Mouse (Mus musculus) CD4-positive helper T cell, adult 2 months (primary cell): ENCODE measurements around the gene Golga7b.

Experiments
- DNase-seq: peaks from one replicate; pipeline ENCODE4 v3.0.0-alpha.2; 2012; ENCODE audit warnings: low read depth, missing footprints, low spot score

The Golga7b gene

GRCm38 (mm10) chr19:42247519-42247918 lies at the start of gene Golga7b:
Golga7b (plus strand) TSS chr19:42247574.
- no peak for DNase-seq

DNA sequence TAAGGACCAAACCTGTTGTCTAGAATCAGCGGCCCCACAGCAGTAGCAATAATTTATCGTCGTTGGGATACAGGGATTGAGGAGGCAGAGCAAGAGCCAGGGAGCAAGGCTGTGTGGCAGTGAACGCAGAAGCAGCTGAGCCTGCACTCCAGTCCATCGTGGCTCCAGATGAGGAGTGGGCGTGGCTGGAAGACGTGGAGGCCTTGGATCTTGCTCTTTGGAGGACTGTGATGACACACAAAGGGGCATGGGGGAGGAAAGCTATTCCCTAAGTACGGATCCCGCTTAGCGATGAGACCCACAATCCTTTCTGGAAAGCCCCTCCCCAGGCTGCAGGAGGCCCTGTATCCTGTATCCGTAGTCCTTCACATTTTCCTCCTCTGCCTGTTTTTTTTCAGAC lies 49.3 kb upstream of the Golga7b start:
- DNase-seq: no peak

- DNase-seq: no peak
Observed at GRCm38 (mm10) chr19:42201696-42202381, 45.5 kb upstream of the Golga7b start, which contains the start of gene Sfrp5. Sfrp5 (minus strand) TSS chr19:42202252.

DNA sequence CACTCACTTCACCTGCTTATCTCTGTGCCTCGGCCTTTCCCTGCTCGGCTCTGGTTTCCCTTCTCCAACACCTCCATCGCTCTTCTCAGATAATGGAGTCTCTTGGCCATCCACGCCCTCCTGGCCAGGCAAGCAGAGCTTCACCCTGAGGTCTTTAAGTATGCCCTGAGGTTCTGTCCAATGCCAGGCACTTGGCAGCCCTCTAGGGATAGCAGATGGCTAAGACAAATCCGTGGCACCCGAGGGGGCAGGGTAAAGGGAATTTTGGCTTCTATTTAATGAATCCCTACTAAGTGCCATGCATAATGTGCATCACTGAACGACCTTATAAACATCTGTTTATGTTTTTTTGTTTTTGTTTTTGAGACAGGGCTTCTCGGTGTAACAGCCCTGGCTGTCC lies 44.9 kb upstream of the Golga7b start:
- DNase-seq: no peak

GRCm38 (mm10) chr19:42204306-42204705 lies 43.1 kb upstream of the Golga7b start:
- DNase-seq: no peak

DNA sequence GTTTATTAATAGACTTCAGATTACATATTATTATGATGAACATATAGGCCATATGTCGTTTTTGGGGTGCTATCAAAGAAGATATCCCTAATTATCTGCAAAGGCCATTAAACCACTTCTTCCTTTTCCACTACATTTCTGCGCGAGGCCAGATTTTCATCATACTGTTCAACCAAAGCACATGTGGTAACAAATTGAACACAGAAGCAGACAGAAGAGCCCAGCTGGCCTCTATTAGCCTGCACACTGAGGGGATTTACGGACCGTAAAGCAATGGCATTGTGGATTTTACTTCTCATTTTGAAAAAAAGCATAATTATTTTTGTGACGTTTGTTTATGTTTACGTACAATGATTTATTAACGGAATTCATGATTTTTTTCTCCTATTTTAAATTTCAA lies 42.2 kb upstream of the Golga7b start:
- DNase-seq: no peak

DNA sequence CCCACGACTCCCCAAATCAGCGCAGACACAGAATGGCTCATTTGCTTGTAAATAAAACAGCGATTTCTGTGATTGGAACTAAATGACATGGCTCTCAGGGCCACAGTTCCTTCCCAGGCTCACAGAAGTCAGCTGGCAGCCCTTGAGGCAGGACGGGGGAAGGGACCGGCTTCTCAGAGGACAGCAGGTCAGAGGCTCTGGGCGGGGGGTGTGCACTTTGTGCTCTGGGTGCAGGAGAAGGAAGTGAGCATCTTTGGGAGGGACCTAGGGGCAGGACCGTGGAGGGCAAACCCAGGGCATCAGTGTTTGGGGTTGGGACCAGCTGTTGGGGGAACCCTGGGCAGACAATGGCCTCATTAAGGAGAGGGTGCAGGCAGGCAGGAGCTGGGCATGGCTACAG lies 37.9 kb upstream of the Golga7b start:
- no peak for DNase-seq

- DNase-seq: no peak
Observed at GRCm38 (mm10) chr19:42209976-42210375, 37.4 kb upstream of the Golga7b start.

DNA sequence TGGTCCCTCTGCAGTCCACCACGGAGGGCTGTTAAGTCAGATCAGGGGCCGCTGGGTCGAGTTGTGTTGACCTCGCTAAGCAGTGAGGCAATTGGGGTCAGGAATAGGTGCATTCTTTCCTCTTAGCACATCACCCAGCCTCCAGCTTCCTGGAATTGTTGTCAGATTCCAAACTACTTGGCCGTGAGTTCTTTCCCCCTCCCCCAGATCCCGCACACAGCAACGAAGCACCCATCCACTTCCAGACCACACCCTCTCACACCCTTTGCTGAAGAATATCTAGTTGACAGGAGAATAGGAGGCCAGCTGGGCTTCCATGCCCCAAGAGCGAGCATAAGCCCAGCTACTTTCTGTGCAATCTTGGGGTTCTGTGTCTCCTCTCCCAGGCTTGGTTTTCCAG lies 35.4 kb upstream of the Golga7b start:
- no peak for DNase-seq

DNA sequence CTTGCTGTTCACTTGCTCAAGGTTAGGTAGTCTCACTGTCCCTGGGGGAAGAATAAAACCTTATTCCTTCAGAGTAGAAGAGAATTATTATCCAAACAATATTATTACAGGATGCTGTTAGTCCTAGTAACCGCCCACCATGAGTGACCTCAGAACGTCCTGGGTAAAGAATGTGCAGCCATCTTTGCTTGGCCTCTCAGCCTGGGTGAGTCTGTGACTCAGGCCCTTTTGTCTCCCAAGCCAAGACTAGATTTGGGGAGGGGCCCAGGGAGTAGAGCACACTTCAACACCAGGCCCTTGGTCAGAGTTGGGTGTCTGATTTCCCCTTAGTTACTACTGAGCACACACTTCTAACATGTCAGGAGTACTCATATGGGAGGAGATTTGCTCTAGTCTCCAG lies 32.8 kb upstream of the Golga7b start:
- no peak for DNase-seq

GRCm38 (mm10) chr19:42216699-42217373 lies 30.5 kb upstream of the Golga7b start:
- no peak for DNase-seq

DNA sequence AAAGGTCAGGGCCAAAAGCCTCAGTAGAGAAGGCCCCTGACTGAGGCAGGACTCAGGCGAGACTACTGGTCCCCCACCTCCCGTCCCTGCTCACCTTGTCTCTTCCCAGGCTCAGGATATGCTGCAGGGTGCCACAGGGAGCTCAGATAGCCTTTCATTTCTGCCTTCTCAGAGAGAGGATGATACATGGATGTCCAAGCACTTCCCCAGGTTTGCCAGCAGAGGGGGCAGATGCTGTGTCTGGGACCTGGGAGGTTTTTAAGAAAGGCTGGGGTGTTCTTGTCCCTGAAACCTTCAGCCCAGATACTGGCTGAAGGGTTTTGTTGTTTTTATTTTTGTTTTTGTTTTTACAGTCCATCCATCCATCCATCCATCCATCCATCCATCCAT lies 30.0 kb upstream of the Golga7b start:
- DNase-seq: no peak

- no peak for DNase-seq
Observed at GRCm38 (mm10) chr19:42226451-42226850, 20.9 kb upstream of the Golga7b start.

DNA sequence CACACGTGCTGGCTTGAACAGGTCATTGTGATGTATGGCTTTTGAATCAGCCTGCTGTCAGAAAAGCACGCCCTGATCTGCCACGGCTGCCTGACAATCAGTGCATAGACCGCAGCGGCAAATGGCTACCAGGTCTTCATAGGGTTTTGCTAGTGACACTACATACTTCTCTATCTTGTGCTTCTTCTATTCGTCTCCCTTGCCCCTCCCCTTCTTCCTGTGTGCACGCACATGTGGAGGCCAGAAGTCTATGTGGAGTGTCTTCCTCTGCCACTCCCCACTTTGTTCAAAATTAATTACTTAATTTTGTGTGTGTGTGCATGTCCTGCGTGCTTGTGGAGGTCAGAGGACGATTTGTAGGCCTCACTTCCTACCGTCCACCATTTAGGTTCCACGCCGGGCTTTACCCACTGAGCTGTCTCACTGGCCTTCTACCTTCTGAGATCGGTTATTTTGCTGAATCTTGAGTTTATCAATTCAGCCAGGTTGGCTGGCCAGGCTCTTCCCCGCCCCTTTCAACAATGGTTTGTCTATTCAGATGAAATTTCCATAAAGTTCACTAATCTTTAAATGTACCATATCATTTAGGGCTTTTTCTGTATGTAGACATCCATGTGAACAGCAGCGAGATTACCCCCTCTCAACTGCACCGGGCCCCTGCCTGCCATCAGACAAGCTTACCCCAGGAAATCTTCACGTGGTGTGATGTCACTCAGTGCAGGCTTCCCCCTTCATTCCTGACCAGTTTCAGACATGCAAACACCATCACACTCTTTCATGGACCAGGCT lies 17.7 kb upstream of the Golga7b start:
- no peak for DNase-seq

DNA sequence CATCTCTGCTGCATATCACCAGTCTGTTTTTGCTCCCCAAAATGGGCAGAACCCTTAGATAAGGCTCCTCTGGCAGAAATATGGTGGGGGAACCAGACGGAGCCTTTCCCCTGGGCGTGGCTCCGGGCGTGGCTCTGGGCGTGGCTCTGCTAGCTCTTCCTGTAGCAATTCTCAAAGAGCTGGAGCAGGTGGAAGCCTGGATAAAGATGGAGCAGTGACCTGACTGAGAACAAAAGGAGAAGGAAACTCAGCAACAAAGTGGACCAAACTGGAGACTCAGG lies 17.1 kb upstream of the Golga7b start:
- DNase-seq: no peak

- DNase-seq: no peak
Observed at GRCm38 (mm10) chr19:42230986-42231385, 16.4 kb upstream of the Golga7b start.

DNA sequence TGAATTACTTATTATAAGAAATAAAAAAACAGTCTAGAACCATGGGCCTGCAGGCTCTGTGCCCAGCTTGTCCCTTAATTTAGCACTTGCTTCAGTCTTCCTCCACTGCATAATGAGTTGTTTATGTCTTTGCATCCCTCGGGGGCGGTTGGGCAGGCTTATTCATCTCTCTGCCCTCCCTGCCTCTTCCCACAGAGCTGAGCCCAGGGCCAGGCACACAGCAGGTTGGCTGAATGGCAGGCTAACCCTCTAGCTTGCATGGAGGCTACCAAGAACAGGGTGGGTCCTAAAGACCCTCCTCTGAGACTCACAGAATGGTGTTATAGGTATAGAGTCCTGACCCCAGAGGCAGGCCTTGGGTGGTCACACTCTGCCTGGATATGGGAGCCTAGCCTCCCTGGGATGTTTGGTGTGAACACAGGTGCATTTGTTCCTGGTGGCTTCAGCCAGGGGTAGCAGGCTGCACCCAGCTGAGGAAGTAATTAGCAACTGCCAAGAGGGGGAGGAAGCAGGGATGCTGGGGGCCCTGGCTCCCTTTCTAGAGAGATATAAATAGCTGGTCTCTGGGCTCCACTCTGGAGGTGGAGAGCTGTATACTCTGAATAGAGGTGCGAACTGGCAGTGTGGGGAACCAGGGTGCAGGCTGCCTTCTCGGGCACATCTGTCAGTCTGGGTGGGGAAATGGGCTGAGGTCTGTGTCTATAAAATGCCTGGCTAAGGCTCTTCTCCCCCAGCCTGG lies 9.6 kb upstream of the Golga7b start:
- no peak for DNase-seq

DNA sequence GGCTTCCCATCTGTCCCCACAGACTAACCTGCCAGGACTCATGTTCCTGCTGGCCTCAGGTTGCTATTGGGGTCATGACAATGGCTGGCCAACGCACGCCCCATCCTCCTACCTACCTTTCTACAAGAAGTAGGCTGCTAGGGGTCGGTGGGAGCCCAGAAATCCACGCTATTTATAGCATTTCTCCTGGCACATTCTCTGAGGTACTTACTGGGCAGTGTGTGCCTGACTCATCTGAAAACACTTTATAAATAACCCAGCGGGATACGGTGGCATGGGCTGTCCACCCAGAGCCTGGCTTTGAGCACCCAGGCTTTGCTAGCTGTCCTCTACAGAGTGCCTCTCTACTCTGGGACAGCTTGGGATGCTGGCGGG lies 9.0 kb upstream of the Golga7b start:
- no peak for DNase-seq

DNA sequence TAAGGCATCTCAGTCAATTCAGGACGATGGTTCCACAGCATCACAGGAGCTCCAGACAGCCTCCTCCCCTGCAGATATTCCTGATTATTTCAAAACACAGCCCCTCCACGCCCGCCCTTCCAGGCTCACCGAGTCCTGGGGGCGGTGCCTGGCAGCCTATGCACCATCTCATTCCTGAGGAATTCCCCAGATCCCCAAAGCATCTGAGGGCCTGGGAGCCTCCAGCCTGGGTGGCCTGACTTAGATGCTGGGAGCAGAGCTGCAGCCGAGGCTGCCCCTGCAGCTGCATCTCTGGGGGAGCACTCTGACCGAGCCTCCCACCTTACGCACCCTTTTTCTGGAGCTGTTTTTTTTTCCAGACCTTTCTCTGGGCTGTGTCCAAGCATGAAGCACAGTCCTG lies 6.5 kb upstream of the Golga7b start:
- no peak for DNase-seq

- DNase-seq: no peak
Observed at GRCm38 (mm10) chr19:42243401-42243800, 4.0 kb upstream of the Golga7b start.

DNA sequence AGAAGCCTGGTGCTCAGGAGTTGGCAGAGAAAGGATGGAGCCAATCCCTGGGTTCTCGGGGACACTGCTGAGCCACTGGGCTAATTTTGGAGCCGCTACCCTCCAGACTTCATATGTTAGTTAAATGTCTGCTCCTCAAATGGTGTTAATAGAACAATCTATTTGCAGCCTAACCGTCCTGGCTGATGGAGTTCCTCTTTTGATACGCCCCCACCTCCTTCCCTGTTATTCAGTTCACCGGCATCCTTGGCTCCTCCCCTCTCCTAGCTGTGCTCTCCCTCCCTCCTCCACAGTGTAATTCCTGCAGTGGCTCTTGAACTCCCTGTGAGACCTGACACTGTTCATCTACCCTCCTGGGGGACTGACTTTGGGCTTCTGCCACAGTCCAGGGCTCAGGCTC lies 748 bp upstream of the Golga7b start:
- no peak for DNase-seq
